Comparison of ENCODE assay signal across 8 mouse cellular contexts in the genomic region with DNA sequence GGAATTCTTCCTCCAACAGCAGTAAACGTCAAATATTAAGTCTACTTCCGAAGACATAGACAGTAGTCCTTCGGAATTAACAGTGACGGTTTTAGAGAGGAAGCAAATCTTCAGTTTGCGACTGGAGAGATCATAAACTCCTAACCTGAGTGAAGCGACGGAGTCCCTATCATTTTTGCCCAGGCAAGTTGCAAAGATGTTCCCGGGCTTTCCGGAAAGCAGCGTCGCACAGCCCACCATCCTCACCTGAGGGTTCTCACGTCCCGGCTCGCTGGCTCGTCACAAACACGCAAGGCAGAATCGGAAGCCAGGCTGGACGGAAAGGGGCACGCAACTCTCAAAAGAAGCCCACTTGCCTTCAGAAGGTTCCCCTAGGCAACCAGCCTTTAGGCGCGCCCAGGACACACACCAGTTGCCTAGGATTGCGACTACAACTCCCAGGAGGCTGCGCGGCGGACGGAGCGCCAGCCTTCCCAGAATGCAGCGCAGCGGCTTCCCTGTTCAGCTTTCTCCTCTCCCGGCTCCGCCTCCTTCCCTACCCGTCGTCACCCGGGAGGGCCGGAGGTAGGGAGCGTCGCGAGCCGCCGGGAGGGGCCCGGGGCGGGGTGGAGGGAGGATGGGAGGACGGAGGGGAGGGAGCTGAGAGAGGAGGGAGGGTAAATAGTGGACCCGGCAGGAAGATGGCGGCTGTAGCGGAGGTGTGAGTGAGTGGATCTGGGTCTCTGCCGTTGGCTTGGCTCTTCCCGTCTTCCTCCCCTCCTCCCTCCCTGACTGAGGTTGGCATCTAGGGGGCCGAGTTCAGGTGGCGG. TPM values are rescaled to one million over a fixed set of nuclear protein-coding genes. Genes with fewer than 3 reads are reported as not detected.
DNase-seq lines count a peak whose midpoint lies in the region; ATAC-seq and TF ChIP-seq lines count a peak whose summit lies in the region.

Polk (minus strand) TSS at position 499 of the 809 bp plus-strand sequence.
Col4a3bp (plus strand) TSS at position 538 of the 809 bp plus-strand sequence.

- peak within 1 kb of the TSS; percentile 76 for H3K4me3 ChIP-seq in C2C12 (ENCODE audit: insufficient read depth, poor library complexity, severe bottlenecking)
- peak within 1 kb of the TSS; percentile 100 for H3K4me3 ChIP-seq in erythroblast, embryonic 14.5 days (replicated peaks)
- peak within 1 kb of the TSS; percentile 97 for H3K4me3 ChIP-seq in heart, embryonic 11.5 days (ENCODE audit: low read depth, low read length)
- H3K4me3 ChIP-seq in kidney, embryonic 16.5 days (ENCODE audit: low read length): peak within 1 kb of the TSS; percentile 98
- peak within 1 kb of the TSS; percentile 86 for H3K4me3 ChIP-seq in liver, adult 2 months (ENCODE audit: insufficient read depth, low read depth, low read length)
- H3K4me3 ChIP-seq in myocyte: peak within 1 kb of the TSS; percentile 82

- DNase-seq in brain, embryonic 14.5 days (ENCODE audit: low read depth): peak; percentile 99
- DNase-seq in liver, adult 2 months (ENCODE audit: extremely low read depth, low read depth, low spot score): peak; percentile 90
- peak; percentile 96 for DNase-seq in splenic B cell, adult 2 months (ENCODE audit: low read depth, low spot score)

- no peaks in the 10 kb centered on the region for H3K9me3 ChIP-seq in erythroblast, embryonic 14.5 days (ENCODE audit: control insufficient read depth, low read length)
- no peaks in the 10 kb centered on the region for H3K9me3 ChIP-seq in heart, embryonic 11.5 days (replicated peaks; ENCODE audit: control insufficient read depth, low read length)
- H3K9me3 ChIP-seq in kidney, embryonic 16.5 days (ENCODE audit: low read length): no peaks in the 10 kb centered on the region

- H3K79me2 ChIP-seq in C2C12 (ENCODE audit: control insufficient read depth, insufficient read depth) (peaks cover 100% of the 10 kb centered on the region), myocyte (ENCODE audit: control insufficient read depth, insufficient read depth) (peaks cover 92% of the 10 kb centered on the region)
- peaks cover 26% of the 10 kb centered on the region; the same call in 1 of the 2 replicates for H3K79me2 ChIP-seq in liver, adult 2 months (ENCODE audit: control insufficient read depth, insufficient read depth, low read length)

- WGBS in heart, embryonic 11.5 days (ENCODE audit: insufficient replicate concordance): under 1% methylated on average over 48 of the region's 50 CpGs
- WGBS in kidney, embryonic 16.5 days: under 1% methylated on average over 42 of the region's 50 CpGs
- WGBS in liver, adult 2 months: under 1% methylated on average over 45 of the region's 50 CpGs

- H3K27me3 ChIP-seq in C2C12 (ENCODE audit: control insufficient read depth, insufficient read depth, insufficient read length): no peaks in the 10 kb centered on the region
- H3K27me3 ChIP-seq in erythroblast, embryonic 14.5 days (ENCODE audit: control insufficient read depth): no peaks in the 10 kb centered on the region
- H3K27me3 ChIP-seq in heart, embryonic 11.5 days (ENCODE audit: control insufficient read depth, insufficient read depth, low read length): no peaks in the 10 kb centered on the region
- no peaks in the 10 kb centered on the region for H3K27me3 ChIP-seq in kidney, embryonic 16.5 days (ENCODE audit: insufficient read depth, low read length)
- H3K27me3 ChIP-seq in liver, adult 2 months (ENCODE audit: control insufficient read depth, insufficient read depth, low read length): no peaks in the 10 kb centered on the region
- no peaks in the 10 kb centered on the region for H3K27me3 ChIP-seq in myocyte (ENCODE audit: control insufficient read depth, insufficient read depth, insufficient read length)
- no peaks in the 10 kb centered on the region for H3K27me3 ChIP-seq in splenic B cell, adult 2 months (ENCODE audit: control insufficient read depth, insufficient read depth, low read length, poor library complexity, severe bottlenecking)

- peak; percentile 100 for ATAC-seq in heart, embryonic 11.5 days (replicated peaks; ENCODE audit: insufficient number of reproducible peaks, low FRiP score, low TSS enrichment)
- ATAC-seq in kidney, embryonic 16.5 days (ENCODE audit: low FRiP score, low TSS enrichment): peak; percentile 99

- H3K4me1 ChIP-seq in erythroblast, embryonic 14.5 days (ENCODE audit: control insufficient read depth): peaks cover 33% of the 10 kb centered on the region
- peaks cover 3% of the 10 kb centered on the region; the same call in 1 of the 2 replicates for H3K4me1 ChIP-seq in heart, embryonic 11.5 days (ENCODE audit: control insufficient read depth, insufficient read depth, low read length)
- peaks cover 6% of the 10 kb centered on the region; the same call in 1 of the 2 replicates for H3K4me1 ChIP-seq in kidney, embryonic 16.5 days (ENCODE audit: insufficient read depth, low read length)
- peaks cover 6% of the 10 kb centered on the region; the same call in 1 of the 2 replicates for H3K4me1 ChIP-seq in liver, adult 2 months (ENCODE audit: control insufficient read depth, insufficient read depth, low read length)

- H3K36me3 ChIP-seq in C2C12 (ENCODE audit: control insufficient read depth, insufficient read depth) (peaks cover 4% of the 10 kb centered on the region), myocyte (ENCODE audit: control insufficient read depth, insufficient read depth) (no peaks in the 10 kb centered on the region)
- H3K36me3 ChIP-seq in erythroblast, embryonic 14.5 days (ENCODE audit: control insufficient read depth): peaks cover 2% of the 10 kb centered on the region; the same call in 1 of the 2 replicates
- H3K36me3 ChIP-seq in heart, embryonic 11.5 days (ENCODE audit: control insufficient read depth, insufficient read depth, low read length): no peaks in the 10 kb centered on the region
- no peaks in the 10 kb centered on the region for H3K36me3 ChIP-seq in kidney, embryonic 16.5 days (ENCODE audit: insufficient read depth, low read length)
- H3K36me3 ChIP-seq in liver, adult 2 months (ENCODE audit: control insufficient read depth, insufficient read depth, low read length): no peaks in the 10 kb centered on the region
- no peaks in the 10 kb centered on the region for H3K36me3 ChIP-seq in splenic B cell, adult 2 months (ENCODE audit: control insufficient read depth, insufficient read depth, low read length, poor library complexity, severe bottlenecking)

- TF ChIP-seq CTCF in C2C12 (IDR thresholded peaks at IDR 0.05; ENCODE audit: control insufficient read depth, insufficient read depth, insufficient read length): no peak
- TF ChIP-seq CTCF in brain, embryonic 14.5 days (IDR thresholded peaks at IDR 0.05; ENCODE audit: borderline replicate concordance, extremely low read depth, insufficient read depth, insufficient read length): no peak
- TF ChIP-seq CTCF in liver, adult 2 months (IDR thresholded peaks at IDR 0.05; ENCODE audit: low read depth, low read length): no peak

- peak within 1 kb of the TSS; percentile 79 for H3K4me2 ChIP-seq in heart, embryonic 11.5 days
- H3K4me2 ChIP-seq in kidney, embryonic 16.5 days (replicated peaks; ENCODE audit: low read depth, low read length): peak within 1 kb of the TSS; percentile 86
- H3K4me2 ChIP-seq in myocyte (ENCODE audit: low read depth): peak within 1 kb of the TSS; percentile 96

- H3K79me3 ChIP-seq in C2C12 (ENCODE audit: low read depth): peaks cover 82% of the 10 kb centered on the region

- H3K9ac ChIP-seq in heart, embryonic 11.5 days (ENCODE audit: low read depth, low read length): peak within 1 kb of the TSS; percentile 93
- H3K9ac ChIP-seq in kidney, embryonic 16.5 days (replicated peaks; ENCODE audit: low read length): peak within 1 kb of the TSS; percentile 88
- H3K9ac ChIP-seq in liver, adult 2 months (ENCODE audit: low read depth, low read length): peak within 1 kb of the TSS; percentile 95

- peak; percentile 91; the same call in 1 of the 2 replicates for TF ChIP-seq POLR2A in brain, embryonic 14.5 days (IDR thresholded peaks at IDR 0.05; ENCODE audit: borderline replicate concordance, extremely low read depth, insufficient read depth, insufficient read length, poor library complexity, severe bottlenecking)
- TF ChIP-seq POLR2A in liver, adult 2 months (IDR thresholded peaks at IDR 0.05; ENCODE audit: extremely low read depth, insufficient read depth, low read length): peak; percentile 95
- peak; percentile 96 for TF ChIP-seq POLR2A in myocyte (IDR thresholded peaks at IDR 0.05; ENCODE audit: insufficient read length, low read depth)

- H3ac ChIP-seq in C2C12 (ENCODE audit: control insufficient read depth, insufficient read length, low read depth): peak within 1 kb of the TSS; percentile 92
- peak within 1 kb of the TSS; percentile 90 for H3ac ChIP-seq in myocyte (ENCODE audit: control insufficient read depth, insufficient read length)

- peak within 1 kb of the TSS; percentile 92 for H3K27ac ChIP-seq in heart, embryonic 11.5 days (ENCODE audit: low read depth, low read length)
- peak within 1 kb of the TSS; percentile 91 for H3K27ac ChIP-seq in kidney, embryonic 16.5 days (ENCODE audit: low read length)
- peak within 1 kb of the TSS; percentile 80 for H3K27ac ChIP-seq in liver, adult 2 months (replicated peaks; ENCODE audit: insufficient read depth, low read depth, low read length)

TF ChIP-seq in C2C12, 6 proteins besides CTCF, POLR2A, EP300 and RAD21 (continues in another document):
- no peak for TF ChIP-seq FOSL1 (IDR thresholded peaks at IDR 0.05; ENCODE audit: insufficient read depth, low read length, poor library complexity, severe bottlenecking)
- TF ChIP-seq USF1 (IDR thresholded peaks at IDR 0.05; ENCODE audit: low read depth): no peak

TF ChIP-seq in myocyte, 11 proteins besides CTCF, POLR2A, EP300 and RAD21 (continues in another document):
- TF ChIP-seq MYOD1 (IDR thresholded peaks at IDR 0.05; ENCODE audit: control insufficient read depth in 1 of 3, insufficient read length in 2 of 3, low read depth in 2 of 3): peak in 1 of 3 experiments; percentile 0

RNA-seq across cellular contexts. Expression of gene Polk, which starts in this region (rescaled TPM):
- 3.5 TPM for polyA plus RNA-seq in C2C12 (2012; fragmentation: generic; extraction: Trizol)
- polyA plus RNA-seq in brain, embryonic 14.5 days (2012; rRNA removed): 3.7 and 4.8 TPM in 2 replicates
- polyA plus RNA-seq in erythroblast, embryonic 14.5 days (2012): 0.03 and 0.06 TPM in 2 replicates
- 5.8 and 7.6 TPM in 2 replicates for polyA plus RNA-seq in heart, embryonic 11.5 days (2014; fragmentation: Nextera tagmentation; extraction: Ambion mirVana)
- 9.2 and 10.7 TPM in 2 replicates for polyA plus RNA-seq in kidney, embryonic 16.5 days (2015; fragmentation: Nextera tagmentation; extraction: Ambion mirVana)
- total RNA-seq in liver, adult 2 months (2014; rRNA removed): 4.9 and 6.5 TPM in 2 replicates
- 0.56 and 0.75 TPM in 2 replicates for polyA plus RNA-seq in liver, adult 2 months (2012; rRNA removed)
- polyA plus RNA-seq in myocyte (2012; fragmentation: generic; extraction: Trizol): 2.9 TPM

RNA-seq across cellular contexts. Expression of gene Col4a3bp, which starts in this region (rescaled TPM):
- 13.9 TPM for polyA plus RNA-seq in C2C12 (2012; fragmentation: generic; extraction: Trizol)
- 17.7 and 25.0 TPM in 2 replicates for polyA plus RNA-seq in brain, embryonic 14.5 days (2012; rRNA removed)
- polyA plus RNA-seq in erythroblast, embryonic 14.5 days (2012): 0.54 and 0.74 TPM in 2 replicates
- 8.2 and 10.1 TPM in 2 replicates for polyA plus RNA-seq in heart, embryonic 11.5 days (2014; fragmentation: Nextera tagmentation; extraction: Ambion mirVana)
- 8.0 and 9.3 TPM in 2 replicates for polyA plus RNA-seq in kidney, embryonic 16.5 days (2015; fragmentation: Nextera tagmentation; extraction: Ambion mirVana)
- total RNA-seq in liver, adult 2 months (2014; rRNA removed): 29.9 and 45.8 TPM in 2 replicates
- polyA plus RNA-seq in liver, adult 2 months (2012; rRNA removed): 5.7 and 8.1 TPM in 2 replicates
- 18.3 TPM for polyA plus RNA-seq in myocyte (2012; fragmentation: generic; extraction: Trizol)

Comparison
In these comparisons a context has a peak if more than half of its experiments do, and no peak if none do; other contexts are left out.
1. Peak in every context shown above with its lines: DNase-seq, ATAC-seq, H3K4me3 ChIP-seq and H3K27ac ChIP-seq.